Mouse (Mus musculus): ENCODE measurements around the gene Fer. TPM values are rescaled to one million over a fixed set of nuclear protein-coding genes. Genes with fewer than 3 reads are reported as not detected.

The Fer gene
- polyA plus RNA-seq, 1 experiment from 2014 or later, result 34.1 TPM

DNA sequence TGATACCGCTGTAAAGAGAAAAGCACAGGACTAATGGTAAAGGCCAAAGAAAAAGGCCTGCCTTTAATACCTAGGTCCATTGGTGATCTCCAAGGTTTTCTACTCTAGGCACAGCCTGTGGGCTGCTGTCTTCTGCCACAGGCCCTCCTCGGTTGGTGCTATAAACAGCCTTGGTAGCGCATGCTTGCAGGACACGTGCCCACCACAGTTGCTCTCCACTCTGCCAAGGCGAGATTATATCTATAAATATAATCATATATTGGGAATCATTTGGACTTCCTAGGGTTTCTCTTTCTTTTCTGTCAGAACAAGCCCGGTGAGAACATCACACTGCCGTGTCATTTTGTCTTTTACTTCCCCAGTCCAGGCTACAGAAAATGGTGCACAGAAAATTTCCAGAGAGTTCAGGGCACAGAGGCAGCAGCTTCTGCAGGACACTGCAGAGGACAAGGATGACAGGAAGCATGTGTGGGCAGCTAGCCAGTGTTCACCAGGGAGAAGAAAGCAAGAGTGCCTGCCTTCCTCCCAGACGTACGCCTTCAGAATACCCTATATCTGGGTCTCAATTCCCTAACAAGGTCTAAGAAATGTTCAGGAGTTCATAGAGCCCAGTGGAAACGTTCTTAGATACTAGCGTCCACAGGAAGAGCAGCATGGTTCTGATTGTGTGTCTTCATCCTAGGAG lies 276.5 kb downstream of the Fer start:
- Histone ChIP-seq H3K27me3 (ENCODE audit: control insufficient read depth, insufficient read depth, low read length) (no peaks in the 10 kb centered on the region), H3K27ac (ENCODE audit: low read depth, low read length) (no peak overlapping the region), H3K36me3 (ENCODE audit: control insufficient read depth, insufficient read depth, low read length) (peaks cover 16% of the 10 kb centered on the region), H3K4me2 (replicated peaks; ENCODE audit: low read depth, low read length) (no peak overlapping the region), H3K4me3 (ENCODE audit: low read length) (no peak overlapping the region), H3K4me1 (ENCODE audit: control insufficient read depth, insufficient read depth, low read length) (no peaks in the 10 kb centered on the region), H3K9me3 (ENCODE audit: control insufficient read depth, low read length) (no peaks in the 10 kb centered on the region), H3K9ac (ENCODE audit: low read depth, low read length) (no peak overlapping the region)
- no peak for ATAC-seq (ENCODE audit: low FRiP score, low TSS enrichment)
- 88% methylated on average over 11 of the region's 11 CpGs for WGBS

DNA sequence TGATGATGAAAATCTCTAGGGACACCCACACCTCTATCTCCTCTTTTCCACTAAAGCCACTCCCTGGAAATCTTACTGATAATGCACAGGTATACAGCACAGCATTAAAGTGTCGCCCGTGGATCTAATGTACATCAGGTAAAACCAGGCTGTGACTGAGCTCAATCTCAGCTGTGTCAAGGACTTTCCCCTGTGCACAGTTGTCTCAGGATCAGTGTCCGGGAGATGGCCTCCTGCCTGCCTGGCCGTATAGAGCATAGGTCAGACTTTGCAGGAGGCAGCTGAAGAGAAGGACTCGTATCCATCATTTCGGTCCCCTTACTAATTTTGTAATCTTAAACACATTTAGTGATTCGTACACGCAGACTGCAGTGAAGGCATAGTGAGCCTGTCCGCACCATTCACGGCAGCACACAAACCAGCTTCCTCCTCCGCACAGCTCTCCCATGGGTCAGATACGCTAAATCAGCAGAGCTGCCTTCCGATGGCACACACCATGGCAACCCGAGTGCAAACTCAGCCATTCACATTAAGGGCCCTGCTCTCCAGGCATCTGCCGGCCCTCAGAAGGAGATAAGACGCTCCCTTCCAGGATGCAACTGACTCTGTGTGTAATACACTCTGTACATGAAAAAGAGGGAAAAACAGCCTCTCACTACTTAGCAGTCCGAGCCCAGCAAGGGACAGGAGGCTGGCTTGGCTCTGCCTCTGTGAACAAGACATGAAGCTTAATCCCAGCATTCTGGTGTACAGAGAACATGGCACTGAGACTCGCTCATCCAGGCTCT lies 277.4 kb downstream of the Fer start:
- H3K4me1 ChIP-seq (ENCODE audit: control insufficient read depth, insufficient read depth, low read length), result no peaks in the 10 kb centered on the region
- no peak overlapping the region for H3K4me3 ChIP-seq (ENCODE audit: low read length)
- no peaks in the 10 kb centered on the region for H3K27me3 ChIP-seq (ENCODE audit: control insufficient read depth, insufficient read depth, low read length)
- no peak for ATAC-seq (ENCODE audit: low FRiP score, low TSS enrichment)
- no peak overlapping the region for H3K9ac ChIP-seq (ENCODE audit: low read depth, low read length)
- H3K27ac ChIP-seq (ENCODE audit: low read depth, low read length), result no peak overlapping the region
- no peaks in the 10 kb centered on the region for H3K9me3 ChIP-seq (ENCODE audit: control insufficient read depth, low read length)
- no peak overlapping the region for H3K4me2 ChIP-seq (replicated peaks; ENCODE audit: low read depth, low read length)
- 92% methylated on average over 18 of the region's 18 CpGs for WGBS
- peaks cover 16% of the 10 kb centered on the region for H3K36me3 ChIP-seq (ENCODE audit: control insufficient read depth, insufficient read depth, low read length)

DNA sequence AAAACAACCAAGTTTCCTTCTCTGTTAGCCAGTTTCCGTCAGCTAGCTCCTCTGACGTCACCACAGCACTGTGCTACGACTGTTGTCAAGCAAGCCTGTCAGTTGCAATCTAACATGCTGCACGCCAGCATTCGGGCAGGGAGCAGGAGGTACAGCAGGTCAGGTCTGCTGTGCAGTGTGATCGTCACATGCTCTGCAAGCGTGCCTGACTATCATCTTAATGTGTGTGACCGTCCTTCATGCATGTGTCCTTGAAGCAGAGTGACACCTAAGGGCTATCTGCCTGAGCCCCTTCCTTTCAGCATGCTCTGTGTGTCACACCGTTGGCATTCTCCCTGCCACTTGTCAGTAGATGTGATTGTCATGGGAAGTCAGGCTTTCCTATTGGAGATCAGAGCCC lies 279.0 kb downstream of the Fer start:
- H3K4me2 ChIP-seq (replicated peaks; ENCODE audit: low read depth, low read length), result no peak overlapping the region
- no peaks in the 10 kb centered on the region for H3K27me3 ChIP-seq (ENCODE audit: control insufficient read depth, insufficient read depth, low read length)
- no peaks in the 10 kb centered on the region for H3K4me1 ChIP-seq (ENCODE audit: control insufficient read depth, insufficient read depth, low read length)
- WGBS, result 83% methylated on average over 9 of the region's 9 CpGs
- H3K27ac ChIP-seq (ENCODE audit: low read depth, low read length), result no peak overlapping the region
- peaks cover 16% of the 10 kb centered on the region for H3K36me3 ChIP-seq (ENCODE audit: control insufficient read depth, insufficient read depth, low read length)
- no peaks in the 10 kb centered on the region for H3K9me3 ChIP-seq (ENCODE audit: control insufficient read depth, low read length)
- no peak for ATAC-seq (ENCODE audit: low FRiP score, low TSS enrichment)
- H3K9ac ChIP-seq (ENCODE audit: low read depth, low read length), result no peak overlapping the region
- H3K4me3 ChIP-seq (ENCODE audit: low read length), result no peak overlapping the region

DNA sequence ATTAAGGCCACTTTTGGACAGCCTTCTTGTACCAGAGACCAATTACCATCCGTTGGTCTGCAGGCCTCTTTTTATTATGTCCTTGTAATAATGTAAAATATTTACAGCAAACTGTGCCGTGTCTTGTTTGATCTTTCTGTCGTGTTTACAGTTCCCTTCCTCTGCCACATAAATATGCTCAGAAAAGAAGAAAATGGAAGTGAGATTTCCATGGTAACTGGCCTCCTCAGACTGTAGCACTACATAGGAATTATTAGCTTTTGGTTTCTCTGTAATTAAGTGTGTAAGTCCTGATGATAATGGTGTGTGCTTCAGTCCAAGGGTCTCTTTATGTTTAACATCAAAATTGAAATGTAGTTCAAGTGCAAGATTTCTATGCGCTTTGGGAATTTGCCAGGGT lies 283.5 kb downstream of the Fer start:
- H3K4me1 ChIP-seq (ENCODE audit: control insufficient read depth, insufficient read depth, low read length), result no peaks in the 10 kb centered on the region
- no peak overlapping the region for H3K4me2 ChIP-seq (replicated peaks; ENCODE audit: low read depth, low read length)
- no peak for ATAC-seq (ENCODE audit: low FRiP score, low TSS enrichment)
- WGBS, result 71% methylated on average over 4 of the region's 4 CpGs
- no peaks in the 10 kb centered on the region for H3K27me3 ChIP-seq (ENCODE audit: control insufficient read depth, insufficient read depth, low read length)
- no peak overlapping the region for H3K4me3 ChIP-seq (ENCODE audit: low read length)
- no peak overlapping the region for H3K9ac ChIP-seq (ENCODE audit: low read depth, low read length)
- H3K27ac ChIP-seq (ENCODE audit: low read depth, low read length), result no peak overlapping the region
- no peaks in the 10 kb centered on the region for H3K36me3 ChIP-seq (ENCODE audit: control insufficient read depth, insufficient read depth, low read length)
- H3K9me3 ChIP-seq (ENCODE audit: control insufficient read depth, low read length), result no peaks in the 10 kb centered on the region

DNA sequence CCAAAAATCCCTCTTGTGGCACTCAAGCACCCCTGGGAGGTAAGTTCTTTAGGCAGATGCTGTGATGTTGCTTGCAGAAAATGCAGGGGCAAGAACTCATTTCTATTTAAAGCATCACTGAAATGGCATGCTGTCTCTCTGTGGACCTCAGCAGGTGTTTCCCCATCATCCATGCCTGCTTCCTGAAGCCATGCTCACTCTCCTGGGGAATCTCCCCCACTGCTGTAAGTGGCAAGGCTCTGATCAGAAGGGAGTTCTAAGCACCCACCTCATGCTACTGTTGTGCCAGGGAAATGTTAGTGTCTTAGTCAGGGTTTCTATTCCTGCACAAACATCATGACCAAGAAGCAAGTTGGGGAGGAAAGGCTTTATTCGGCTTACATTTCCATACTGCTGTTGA lies 287.9 kb downstream of the Fer start:
- no peaks in the 10 kb centered on the region for H3K4me1 ChIP-seq (ENCODE audit: control insufficient read depth, insufficient read depth, low read length)
- H3K27ac ChIP-seq (ENCODE audit: low read depth, low read length), result no peak overlapping the region
- H3K9me3 ChIP-seq (ENCODE audit: control insufficient read depth, low read length), result no peaks in the 10 kb centered on the region
- no peak overlapping the region for H3K4me2 ChIP-seq (replicated peaks; ENCODE audit: low read depth, low read length)
- no peaks in the 10 kb centered on the region for H3K27me3 ChIP-seq (ENCODE audit: control insufficient read depth, insufficient read depth, low read length)
- 100% methylated on average over 1 of the region's 1 CpGs for WGBS
- H3K4me3 ChIP-seq (ENCODE audit: low read length), result no peak overlapping the region
- no peak overlapping the region for H3K9ac ChIP-seq (ENCODE audit: low read depth, low read length)
- no peak for ATAC-seq (ENCODE audit: low FRiP score, low TSS enrichment)
- H3K36me3 ChIP-seq (ENCODE audit: control insufficient read depth, insufficient read depth, low read length), result no peaks in the 10 kb centered on the region

DNA sequence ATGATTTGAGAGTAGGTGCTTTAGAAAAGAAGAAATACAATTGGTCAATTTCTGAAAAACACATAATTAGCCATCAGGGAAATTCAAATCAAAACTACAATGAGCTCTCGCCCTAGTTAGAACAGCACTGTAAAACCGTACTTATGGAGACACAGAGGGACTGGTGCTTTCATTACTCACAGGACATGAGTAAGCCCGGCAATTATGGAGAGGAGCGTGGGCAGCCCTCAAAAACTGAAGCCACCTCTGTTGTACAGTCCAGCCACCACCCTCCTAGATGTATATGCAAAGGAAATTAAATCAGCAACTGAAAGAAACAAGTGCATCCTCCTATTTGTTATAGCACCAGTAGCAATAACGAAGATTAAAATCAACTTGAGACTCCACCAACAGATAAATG lies 304.9 kb downstream of the Fer start:
- Histone ChIP-seq H3K4me2 (replicated peaks; ENCODE audit: low read depth, low read length) (no peak overlapping the region), H3K27ac (ENCODE audit: low read depth, low read length) (no peak overlapping the region), H3K4me1 (ENCODE audit: control insufficient read depth, insufficient read depth, low read length) (no peaks in the 10 kb centered on the region), H3K27me3 (ENCODE audit: control insufficient read depth, insufficient read depth, low read length) (no peaks in the 10 kb centered on the region), H3K9ac (ENCODE audit: low read depth, low read length) (no peak overlapping the region), H3K36me3 (ENCODE audit: control insufficient read depth, insufficient read depth, low read length) (no peaks in the 10 kb centered on the region), H3K4me3 (ENCODE audit: low read length) (no peak overlapping the region), H3K9me3 (ENCODE audit: control insufficient read depth, low read length) (no peaks in the 10 kb centered on the region)
- 95% methylated on average over 5 of the region's 5 CpGs for WGBS
- no peak for ATAC-seq (ENCODE audit: low FRiP score, low TSS enrichment)

DNA sequence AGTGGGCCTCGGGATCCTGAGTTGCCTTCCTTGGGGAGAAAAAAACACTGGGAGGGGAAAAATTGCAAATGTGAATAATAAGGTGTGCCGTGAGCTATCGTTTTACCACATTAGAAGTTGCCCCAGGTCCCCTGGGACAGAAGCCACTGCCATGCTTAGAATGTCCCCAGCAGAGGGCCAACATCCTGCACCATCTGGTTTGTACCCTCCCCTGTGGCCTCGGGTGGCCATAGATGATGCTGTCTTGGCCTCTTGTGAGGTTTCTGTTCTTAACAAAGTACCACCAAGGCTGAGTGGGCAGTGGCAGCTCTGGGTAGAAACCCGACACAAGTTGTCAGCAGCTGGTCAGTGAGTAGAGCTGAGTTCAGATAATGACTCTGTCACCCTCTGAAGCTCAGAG lies 307.2 kb downstream of the Fer start:
- Histone ChIP-seq H3K4me3 (ENCODE audit: low read length) (no peak overlapping the region), H3K9ac (ENCODE audit: low read depth, low read length) (no peak overlapping the region), H3K4me2 (replicated peaks; ENCODE audit: low read depth, low read length) (no peak overlapping the region), H3K9me3 (ENCODE audit: control insufficient read depth, low read length) (no peaks in the 10 kb centered on the region), H3K4me1 (ENCODE audit: control insufficient read depth, insufficient read depth, low read length) (no peaks in the 10 kb centered on the region), H3K36me3 (ENCODE audit: control insufficient read depth, insufficient read depth, low read length) (no peaks in the 10 kb centered on the region), H3K27ac (ENCODE audit: low read depth, low read length) (no peak overlapping the region), H3K27me3 (ENCODE audit: control insufficient read depth, insufficient read depth, low read length) (no peaks in the 10 kb centered on the region)
- ATAC-seq (ENCODE audit: low FRiP score, low TSS enrichment), result no peak
- 61% methylated on average over 5 of the region's 5 CpGs for WGBS

DNA sequence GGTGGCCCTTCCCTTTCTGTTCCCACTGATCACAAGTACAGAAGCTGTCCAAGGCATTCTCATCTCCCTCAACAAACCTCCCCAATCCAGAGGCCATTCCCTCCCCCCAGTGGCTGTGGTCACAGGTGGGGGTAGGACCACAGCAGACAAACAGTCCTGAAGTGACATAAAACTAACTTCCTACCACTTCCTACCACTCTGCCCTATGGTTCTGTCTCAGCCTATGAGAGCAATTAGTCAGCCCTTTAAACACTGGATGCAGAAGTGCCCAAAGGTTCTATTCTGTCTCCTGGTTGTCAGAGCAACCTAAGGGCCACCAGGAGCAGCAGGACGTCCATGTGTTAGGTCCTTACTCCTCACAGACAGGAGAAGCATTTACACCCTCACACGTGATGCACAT lies 309.6 kb downstream of the Fer start:
- no peak for ATAC-seq (ENCODE audit: low FRiP score, low TSS enrichment)
- H3K27ac ChIP-seq (ENCODE audit: low read depth, low read length), result no peak overlapping the region
- 60% methylated on average over 2 of the region's 2 CpGs for WGBS
- H3K36me3 ChIP-seq (ENCODE audit: control insufficient read depth, insufficient read depth, low read length), result no peaks in the 10 kb centered on the region
- no peak overlapping the region for H3K9ac ChIP-seq (ENCODE audit: low read depth, low read length)
- no peaks in the 10 kb centered on the region for H3K9me3 ChIP-seq (ENCODE audit: control insufficient read depth, low read length)
- no peak overlapping the region for H3K4me3 ChIP-seq (ENCODE audit: low read length)
- H3K27me3 ChIP-seq (ENCODE audit: control insufficient read depth, insufficient read depth, low read length), result no peaks in the 10 kb centered on the region
- no peaks in the 10 kb centered on the region for H3K4me1 ChIP-seq (ENCODE audit: control insufficient read depth, insufficient read depth, low read length)
- H3K4me2 ChIP-seq (replicated peaks; ENCODE audit: low read depth, low read length), result no peak overlapping the region

DNA sequence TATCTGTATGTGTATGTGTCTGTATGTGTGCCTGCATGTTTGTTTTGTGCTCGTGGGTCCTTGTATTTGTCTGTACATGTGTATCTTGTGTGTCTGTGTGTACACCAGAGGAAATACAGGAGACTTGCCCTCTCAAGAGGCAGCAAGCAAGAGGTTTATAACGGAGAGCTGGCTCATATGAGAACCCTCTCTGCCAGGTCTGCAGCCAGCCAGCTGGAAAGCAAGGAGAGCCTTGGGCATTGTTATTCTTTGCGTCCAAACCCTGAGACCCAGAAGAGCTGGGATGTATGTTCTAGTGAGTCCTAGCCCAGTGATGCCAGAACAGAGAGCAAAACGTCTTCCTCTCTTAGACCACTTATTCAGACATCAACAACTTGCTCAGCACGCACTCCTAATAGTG lies 317.7 kb downstream of the Fer start:
- no peak overlapping the region for H3K27ac ChIP-seq (ENCODE audit: low read depth, low read length)
- 84% methylated on average over 5 of the region's 5 CpGs for WGBS
- no peak overlapping the region for H3K4me2 ChIP-seq (replicated peaks; ENCODE audit: low read depth, low read length)
- no peak for ATAC-seq (ENCODE audit: low FRiP score, low TSS enrichment)
- no peaks in the 10 kb centered on the region for H3K36me3 ChIP-seq (ENCODE audit: control insufficient read depth, insufficient read depth, low read length)
- no peaks in the 10 kb centered on the region for H3K4me1 ChIP-seq (ENCODE audit: control insufficient read depth, insufficient read depth, low read length)
- no peaks in the 10 kb centered on the region for H3K9me3 ChIP-seq (ENCODE audit: control insufficient read depth, low read length)
- no peak overlapping the region for H3K9ac ChIP-seq (ENCODE audit: low read depth, low read length)
- H3K27me3 ChIP-seq (ENCODE audit: control insufficient read depth, insufficient read depth, low read length), result no peaks in the 10 kb centered on the region
- no peak overlapping the region for H3K4me3 ChIP-seq (ENCODE audit: low read length)
